In the genomic region with DNA sequence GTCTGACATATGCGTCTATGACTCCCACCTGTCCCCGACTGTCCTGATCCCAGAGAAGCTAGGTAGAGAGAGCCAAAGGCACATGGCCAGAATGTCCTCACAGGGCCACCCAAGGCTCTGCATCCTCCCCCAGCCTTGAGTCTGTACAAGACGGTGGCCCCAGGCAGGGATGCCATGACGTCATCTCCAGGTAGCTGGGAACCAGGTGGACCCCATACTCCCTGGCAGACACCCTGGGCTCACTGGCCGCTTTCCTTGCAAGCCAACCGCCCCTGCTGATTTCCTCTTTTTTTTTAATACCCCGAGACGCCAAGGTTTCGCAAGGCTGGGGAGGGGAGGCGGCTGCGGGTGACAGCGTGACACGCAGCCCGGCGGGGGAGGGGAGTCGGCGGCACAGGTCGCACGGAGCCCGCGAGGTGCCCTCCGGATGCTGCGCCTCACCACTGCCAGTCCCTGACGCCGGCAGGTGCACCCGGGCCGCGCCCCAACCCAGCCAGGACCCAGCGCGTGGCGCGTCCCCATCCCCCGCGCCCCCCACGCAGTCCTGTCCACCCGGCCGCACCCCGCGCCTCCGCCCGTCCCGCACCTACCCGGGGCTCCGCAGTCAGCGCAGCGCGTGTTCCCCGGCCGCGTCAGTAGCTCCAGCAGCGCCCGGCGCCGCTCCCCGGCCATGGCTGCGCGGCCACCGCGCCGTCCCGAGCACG, we compare ENCODE assay signal across 8 mouse cellular contexts. TPM values are rescaled to one million over a fixed set of nuclear protein-coding genes. Genes with fewer than 3 reads are reported as not detected.
DNase-seq lines count a peak whose midpoint lies in the region; ATAC-seq and TF ChIP-seq lines count a peak whose summit lies in the region.

No protein-coding gene starts in this region.

- ATAC-seq in forebrain, embryonic 14.5 days: peak; percentile 18
- peak; percentile 51 for ATAC-seq in intestine, embryonic 16.5 days
- peak; percentile 24 for ATAC-seq in liver, embryonic 13.5 days (ENCODE audit: low read depth)
- ATAC-seq in monocyte, adult 5-6 weeks (replicated peaks; ENCODE audit: insufficient number of reproducible peaks, low FRiP score, low TSS enrichment, poor library complexity, severe bottlenecking): peak; percentile 42

- H3K4me2 ChIP-seq in forebrain, embryonic 14.5 days (ENCODE audit: low read length): peak overlapping the region; percentile 91
- peak overlapping the region; percentile 89 for H3K4me2 ChIP-seq in intestine, embryonic 16.5 days (ENCODE audit: low read depth, low read length)
- peak overlapping the region; percentile 96 for H3K4me2 ChIP-seq in liver, embryonic 13.5 days

- peak; percentile 96 for DNase-seq in heart, adult 11 months
- no peak for DNase-seq in heart, postnatal 10 days
- peak; percentile 20 for DNase-seq in forebrain, embryonic 14.5 days (ENCODE audit: low spot score)
- no peak for DNase-seq in liver, embryonic 13.5 days
- peak; percentile 46 for DNase-seq in thymus, postnatal 0 days (ENCODE audit: low spot score)

- no peaks in the 10 kb centered on the region for H3K36me3 ChIP-seq in forebrain, embryonic 14.5 days (ENCODE audit: control insufficient read depth, insufficient read depth, low read length)
- H3K36me3 ChIP-seq in intestine, embryonic 16.5 days (ENCODE audit: control insufficient read depth, insufficient read depth, low read length): no peaks in the 10 kb centered on the region
- no peaks in the 10 kb centered on the region for H3K36me3 ChIP-seq in liver, embryonic 13.5 days

- 4% methylated on average over 61 of the region's 62 CpGs for WGBS in bone marrow, adult 2 months
- 2% methylated on average over 53 of the region's 62 CpGs for WGBS in forebrain, embryonic 14.5 days
- 2% methylated on average over 50 of the region's 62 CpGs for WGBS in intestine, embryonic 16.5 days
- 1% methylated on average over 54 of the region's 62 CpGs for WGBS in liver, embryonic 13.5 days (ENCODE audit: insufficient replicate concordance)

- intact Hi-C loops in heart, postnatal 10 days (cut with DNase I): no loop called here

- no peaks in the 10 kb centered on the region for H3K9me3 ChIP-seq in forebrain, embryonic 14.5 days (replicated peaks; ENCODE audit: control insufficient read depth, low read length)
- no peaks in the 10 kb centered on the region for H3K9me3 ChIP-seq in intestine, embryonic 16.5 days (ENCODE audit: control insufficient read depth, low read length)
- no peaks in the 10 kb centered on the region for H3K9me3 ChIP-seq in liver, embryonic 13.5 days (replicated peaks)

- H3K4me1 ChIP-seq in bone marrow, adult 2 months (ENCODE audit: control insufficient read depth, insufficient read depth, low read length): peaks cover 7% of the 10 kb centered on the region
- no peaks in the 10 kb centered on the region for H3K4me1 ChIP-seq in forebrain, embryonic 14.5 days (ENCODE audit: control insufficient read depth, insufficient read depth, low read length)
- peaks cover 22% of the 10 kb centered on the region for H3K4me1 ChIP-seq in intestine, embryonic 16.5 days (ENCODE audit: control insufficient read depth, insufficient read depth, low read length)
- peaks cover 45% of the 10 kb centered on the region for H3K4me1 ChIP-seq in liver, embryonic 13.5 days (replicated peaks)

- peak overlapping the region; percentile 65 for H3K4me3 ChIP-seq in bone marrow, adult 2 months (replicated peaks; ENCODE audit: control insufficient read depth, low read depth, low read length)
- peak overlapping the region; percentile 53 for H3K4me3 ChIP-seq in forebrain, embryonic 14.5 days (ENCODE audit: low read depth, low read length)
- peak overlapping the region; percentile 77 for H3K4me3 ChIP-seq in intestine, embryonic 16.5 days (ENCODE audit: low read length)
- peak overlapping the region; percentile 70 for H3K4me3 ChIP-seq in liver, embryonic 13.5 days (replicated peaks)

- no peak for TF ChIP-seq CTCF in bone marrow, adult 2 months (IDR thresholded peaks at IDR 0.05; ENCODE audit: control insufficient read depth, insufficient read depth, low read length)

- H3K27ac ChIP-seq in bone marrow, adult 2 months (ENCODE audit: control insufficient read depth, insufficient read depth, low read depth, low read length, poor library complexity): peak overlapping the region; percentile 96
- H3K27ac ChIP-seq in forebrain, embryonic 14.5 days (ENCODE audit: low read depth, low read length): peak overlapping the region; percentile 33; the same call in 1 of the 2 replicates
- H3K27ac ChIP-seq in intestine, embryonic 16.5 days (ENCODE audit: low read length): peak overlapping the region; percentile 70; the same call in 1 of the 2 replicates
- H3K27ac ChIP-seq in liver, embryonic 13.5 days: peak overlapping the region; percentile 61

- peak; percentile 46; the same call in 1 of the 2 replicates for TF ChIP-seq POLR2A in bone marrow, adult 2 months (IDR thresholded peaks at IDR 0.05; ENCODE audit: borderline replicate concordance, control insufficient read depth, low read depth, low read length)

- H3K27me3 ChIP-seq in forebrain, embryonic 14.5 days (replicated peaks; ENCODE audit: control insufficient read depth, insufficient read depth, low read length): peaks cover 24% of the 10 kb centered on the region
- H3K27me3 ChIP-seq in intestine, embryonic 16.5 days (replicated peaks; ENCODE audit: control insufficient read depth, insufficient read depth, low read length): peaks cover 17% of the 10 kb centered on the region; the same call in 1 of the 2 replicates
- H3K27me3 ChIP-seq in liver, embryonic 13.5 days: peaks cover 29% of the 10 kb centered on the region

- peak overlapping the region; percentile 72 for H3K9ac ChIP-seq in forebrain, embryonic 14.5 days (ENCODE audit: low read length)
- peak overlapping the region; percentile 89 for H3K9ac ChIP-seq in intestine, embryonic 16.5 days (ENCODE audit: low read depth, low read length)
- peak overlapping the region; percentile 77 for H3K9ac ChIP-seq in liver, embryonic 13.5 days

RNA-seq across cellular contexts. Expression of a gene that starts 0.6 kb away (rescaled TPM):
- total RNA-seq in heart, postnatal 10 days (2021): 1 to 10 TPM; 1.6 to 1.8 TPM
- polyA plus RNA-seq in bone marrow, adult 2 months (2011; ENCODE audit: insufficient read depth, insufficient read length, low replicate concordance, missing spikeins): 12.1 and 26.4 TPM in 2 replicates
- 12.8 and 21.6 TPM in 2 replicates for polyA plus RNA-seq in forebrain, embryonic 14.5 days (2014; fragmentation: Nextera tagmentation; extraction: Ambion mirVana)
- 5.3 and 6.3 TPM in 2 replicates for polyA plus RNA-seq in intestine, embryonic 16.5 days (2015; fragmentation: Nextera tagmentation; extraction: Ambion mirVana)
- 2.6 and 3.3 TPM in 2 replicates for polyA plus RNA-seq in liver, embryonic 13.5 days (2015; fragmentation: Nextera tagmentation; extraction: Ambion mirVana)
- 67.3 to 90.2 TPM (median 72.6 TPM) in 3 replicates for total RNA-seq in monocyte, adult 5-6 weeks (2017)
- polyA plus RNA-seq in thymus, postnatal 0 days (2015; fragmentation: Nextera tagmentation; extraction: Ambion mirVana): 3.1 TPM in 2 replicates

RNA-seq across cellular contexts. Expression of a gene that starts 26.4 kb away (rescaled TPM):
- 10 to 100 TPM; 88.8 to 96.4 TPM for total RNA-seq in heart, postnatal 10 days (2021)
- 27.6 and 39.3 TPM in 2 replicates for polyA plus RNA-seq in bone marrow, adult 2 months (2011; ENCODE audit: insufficient read depth, insufficient read length, low replicate concordance, missing spikeins)
- 127 and 155 TPM in 2 replicates for polyA plus RNA-seq in forebrain, embryonic 14.5 days (2014; fragmentation: Nextera tagmentation; extraction: Ambion mirVana)
- polyA plus RNA-seq in intestine, embryonic 16.5 days (2015; fragmentation: Nextera tagmentation; extraction: Ambion mirVana): 183 and 195 TPM in 2 replicates
- 68.5 and 72.3 TPM in 2 replicates for polyA plus RNA-seq in liver, embryonic 13.5 days (2015; fragmentation: Nextera tagmentation; extraction: Ambion mirVana)
- 9.5 to 46.4 TPM (median 15.2 TPM) in 3 replicates for total RNA-seq in monocyte, adult 5-6 weeks (2017)
- 110 and 112 TPM in 2 replicates for polyA plus RNA-seq in thymus, postnatal 0 days (2015; fragmentation: Nextera tagmentation; extraction: Ambion mirVana)

RNA-seq across cellular contexts. Expression of a gene that starts 27.6 kb away (rescaled TPM):
- total RNA-seq in heart, postnatal 10 days (2021): not detected
- not detected in 2 replicates for polyA plus RNA-seq in bone marrow, adult 2 months (2011; ENCODE audit: insufficient read depth, insufficient read length, low replicate concordance, missing spikeins)
- polyA plus RNA-seq in forebrain, embryonic 14.5 days (2014; fragmentation: Nextera tagmentation; extraction: Ambion mirVana): not detected in 2 replicates
- polyA plus RNA-seq in intestine, embryonic 16.5 days (2015; fragmentation: Nextera tagmentation; extraction: Ambion mirVana): 33.9 and 44.0 TPM in 2 replicates
- not detected in 2 replicates for polyA plus RNA-seq in liver, embryonic 13.5 days (2015; fragmentation: Nextera tagmentation; extraction: Ambion mirVana)
- not detected in 3 replicates for total RNA-seq in monocyte, adult 5-6 weeks (2017)
- polyA plus RNA-seq in thymus, postnatal 0 days (2015; fragmentation: Nextera tagmentation; extraction: Ambion mirVana): not detected in 2 replicates

RNA-seq across cellular contexts. Expression of a gene that starts 52.7 kb away (rescaled TPM):
- 10 to 100 TPM; 33.7 to 37.2 TPM for total RNA-seq in heart, postnatal 10 days (2021)
- 14.6 and 20.1 TPM in 2 replicates for polyA plus RNA-seq in bone marrow, adult 2 months (2011; ENCODE audit: insufficient read depth, insufficient read length, low replicate concordance, missing spikeins)
- polyA plus RNA-seq in forebrain, embryonic 14.5 days (2014; fragmentation: Nextera tagmentation; extraction: Ambion mirVana): 0.85 and 0.93 TPM in 2 replicates
- polyA plus RNA-seq in intestine, embryonic 16.5 days (2015; fragmentation: Nextera tagmentation; extraction: Ambion mirVana): 2.3 and 2.5 TPM in 2 replicates
- polyA plus RNA-seq in liver, embryonic 13.5 days (2015; fragmentation: Nextera tagmentation; extraction: Ambion mirVana): 18.8 and 20.2 TPM in 2 replicates
- total RNA-seq in monocyte, adult 5-6 weeks (2017): 6.9 to 10.8 TPM (median 9.8 TPM) in 3 replicates
- 5.5 and 7.4 TPM in 2 replicates for polyA plus RNA-seq in thymus, postnatal 0 days (2015; fragmentation: Nextera tagmentation; extraction: Ambion mirVana)

Comparison
In these comparisons a context has a peak if more than half of its experiments do, and no peak if none do; other contexts are left out.
1. DNase-seq: peak in heart, adult 11 months (single experiment), forebrain, embryonic 14.5 days (single experiment) and thymus, postnatal 0 days (single experiment); none in heart, postnatal 10 days (0 of 2) and liver, embryonic 13.5 days (single experiment).
2. H3K27ac ChIP-seq: peak in every context shown above with its lines; median percentile 96 in bone marrow, adult 2 months; 70 in intestine, embryonic 16.5 days; 61 in liver, embryonic 13.5 days; 33 in forebrain, embryonic 14.5 days.
3. RNA of a gene that starts 27.6 kb away (polyA plus RNA-seq): 33.9 to 44.0 TPM in intestine, embryonic 16.5 days; not detected in bone marrow, adult 2 months, not detected in forebrain, embryonic 14.5 days, not detected in liver, embryonic 13.5 days and not detected in thymus, postnatal 0 days; every median in the first group is over 10 times any median in the second.
4. Peak in every context shown above with its lines, with median percentiles within 50 percentile points of each other: H3K4me3 ChIP-seq, ATAC-seq, H3K4me2 ChIP-seq and H3K9ac ChIP-seq.